Comparison of ENCODE assay signal across 11 mouse cellular contexts in the genomic region with DNA sequence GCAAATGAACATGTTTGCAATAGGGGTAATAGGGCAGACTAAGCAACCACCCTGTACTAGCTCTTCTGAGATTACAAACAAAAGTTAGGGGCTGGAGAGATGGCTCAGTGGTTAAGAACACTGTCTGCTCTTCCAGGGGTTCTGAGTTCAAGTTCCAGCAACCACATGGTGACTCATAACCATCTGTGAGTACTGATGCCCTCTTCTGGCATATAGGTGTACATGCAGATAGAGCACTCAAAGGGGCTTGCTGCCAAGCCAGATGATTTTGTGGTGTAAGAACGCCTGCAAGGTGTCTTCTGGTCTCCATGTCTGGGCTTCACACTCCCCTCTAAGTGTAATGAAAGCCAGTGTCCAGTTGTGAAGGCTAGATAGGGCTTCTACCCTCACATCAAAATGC. TPM values are rescaled to one million over a fixed set of nuclear protein-coding genes. Genes with fewer than 3 reads are reported as not detected.
DNase-seq lines count a peak whose midpoint lies in the region; ATAC-seq and TF ChIP-seq lines count a peak whose summit lies in the region.
"Had no signal": no experiment of that assay in that cellular context is flagged by ENCODE, and none has a peak within 500 bp of the region (broad histone marks: within the 10 kb centered on the region; RNA-seq: fewer than 3 reads in every experiment).

No protein-coding gene starts in this region.

- H3K4me3 ChIP-seq in hindbrain, postnatal 0 days (ENCODE audit: low read length): no peak overlapping the region
- no peak overlapping the region for H3K4me3 ChIP-seq in hindbrain, embryonic 14.5 days (replicated peaks; ENCODE audit: low read length)
- H3K4me3 ChIP-seq in lung, adult 2 months (replicated peaks; ENCODE audit: extremely low read depth, low read depth, low read length): no peak overlapping the region
- H3K4me3 ChIP-seq in MEL (ENCODE audit: control insufficient read depth in 1 of 2, insufficient read depth in 1 of 2, low read depth in 2 of 2, low read length in 2 of 2): no peak overlapping the region
- H3K4me3 ChIP-seq: hindbrain, embryonic 13.5 days had no signal

- no peak overlapping the region for H3K4me2 ChIP-seq in hindbrain, postnatal 0 days (ENCODE audit: low read depth, low read length)
- H3K4me2 ChIP-seq in hindbrain, embryonic 14.5 days (replicated peaks): no peak overlapping the region
- H3K4me2 ChIP-seq: hindbrain, embryonic 13.5 days had no signal

- H3K27me3 ChIP-seq in hindbrain, postnatal 0 days (ENCODE audit: insufficient read depth, low read length): no peaks in the 10 kb centered on the region
- H3K27me3 ChIP-seq in hindbrain, embryonic 14.5 days (ENCODE audit: control insufficient read depth, insufficient read depth, low read length): no peaks in the 10 kb centered on the region
- H3K27me3 ChIP-seq in MEL (ENCODE audit: control insufficient read depth in 1 of 2, insufficient read depth in 2 of 2, low read length in 2 of 2): no peaks in the 10 kb centered on the region
- no peaks in the 10 kb centered on the region for H3K27me3 ChIP-seq in splenic B cell, adult 2 months (ENCODE audit: control insufficient read depth, insufficient read depth, low read length, poor library complexity, severe bottlenecking)

- peak; percentile 62 for TF ChIP-seq CTCF in hindbrain, postnatal 0 days (IDR thresholded peaks at IDR 0.05; ENCODE audit: low read depth)
- no peak for TF ChIP-seq CTCF in lung, adult 2 months (IDR thresholded peaks at IDR 0.05; ENCODE audit: insufficient read depth, low read length)
- TF ChIP-seq CTCF in MEL (IDR thresholded peaks at IDR 0.05 in 2 of 3, conservative IDR thresholded peaks at IDR 0.05 in 1 of 3; ENCODE audit: control insufficient read depth in 1 of 3, insufficient read depth in 1 of 3, low read depth in 2 of 3, low read length in 3 of 3, poor library complexity in 1 of 3, severe bottlenecking in 1 of 3): peak; percentile 39 to 58 (median 44)

- no peaks in the 10 kb centered on the region for H3K4me1 ChIP-seq in hindbrain, postnatal 0 days (ENCODE audit: insufficient read depth, low read length)
- no peaks in the 10 kb centered on the region for H3K4me1 ChIP-seq in hindbrain, embryonic 14.5 days (replicated peaks; ENCODE audit: control insufficient read depth, insufficient read depth, low read length)
- H3K4me1 ChIP-seq in lung, adult 2 months (ENCODE audit: control insufficient read depth, insufficient read depth, low read length): no peaks in the 10 kb centered on the region
- H3K4me1 ChIP-seq in MEL (ENCODE audit: control insufficient read depth in 1 of 2, insufficient read depth in 2 of 2, low read length in 2 of 2): no peaks in the 10 kb centered on the region
- H3K4me1 ChIP-seq: hindbrain, embryonic 13.5 days had no signal

- TF ChIP-seq RAD21 in MEL (IDR thresholded peaks at IDR 0.05; ENCODE audit: low read depth, low read length): peak; percentile 42

- H3K9ac ChIP-seq in hindbrain, postnatal 0 days (replicated peaks; ENCODE audit: low read length): no peak overlapping the region
- H3K9ac ChIP-seq in hindbrain, embryonic 14.5 days: no peak overlapping the region
- no peak overlapping the region for H3K9ac ChIP-seq in MEL (ENCODE audit: control insufficient read depth, low read depth, low read length, poor library complexity, severe bottlenecking)
- H3K9ac ChIP-seq: hindbrain, embryonic 13.5 days had no signal

- no peaks in the 10 kb centered on the region for H3K79me2 ChIP-seq in MEL (ENCODE audit: control insufficient read depth, insufficient read depth, low read length, poor library complexity)

- peaks cover 14% of the 10 kb centered on the region for H3K36me3 ChIP-seq in hindbrain, postnatal 0 days (ENCODE audit: insufficient read depth, low read length)
- peaks cover 18% of the 10 kb centered on the region for H3K36me3 ChIP-seq in hindbrain, embryonic 14.5 days (replicated peaks; ENCODE audit: control insufficient read depth, insufficient read depth)
- no peaks in the 10 kb centered on the region for H3K36me3 ChIP-seq in MEL (ENCODE audit: control insufficient read depth in 1 of 2, insufficient read depth in 2 of 2, low read length in 2 of 2)
- H3K36me3 ChIP-seq in splenic B cell, adult 2 months (ENCODE audit: control insufficient read depth, insufficient read depth, low read length, poor library complexity, severe bottlenecking): no peaks in the 10 kb centered on the region; the same call in 1 of the 2 replicates

- ATAC-seq in hindbrain, postnatal 0 days: no peak
- no peak for ATAC-seq in hindbrain, embryonic 14.5 days (ENCODE audit: low FRiP score)

- no peak for TF ChIP-seq POLR2A in lung, adult 2 months (IDR thresholded peaks at IDR 0.05; ENCODE audit: borderline replicate concordance, extremely low read depth, low read depth, low read length)
- TF ChIP-seq POLR2A in MEL (IDR thresholded peaks at IDR 0.05; ENCODE audit: control insufficient read depth in 1 of 2, insufficient read depth in 1 of 2, low read depth in 1 of 2, low read length in 2 of 2, poor library complexity in 1 of 2): no peak

- peak; percentile 41 for DNase-seq in hindbrain, postnatal 0 days (ENCODE audit: low spot score)
- DNase-seq in hindbrain, embryonic 14.5 days (ENCODE audit: low spot score): no peak
- peak; percentile 14 for DNase-seq in lung, postnatal 36 days
- no peak for DNase-seq in lung, adult 2 months
- DNase-seq in MEL (ENCODE audit: low read depth, low spot score): peak; percentile 58
- peak; percentile 44 for DNase-seq in splenic B cell, adult 2 months (ENCODE audit: low read depth, low spot score)
- no peak for DNase-seq in urinary bladder, postnatal 10 days (ENCODE audit: low spot score)
- DNase-seq: cerebellum, adult 9-11 months; thymus, postnatal 25 days had no signal

- H3K9me3 ChIP-seq in hindbrain, postnatal 0 days (ENCODE audit: low read length): no peaks in the 10 kb centered on the region
- no peaks in the 10 kb centered on the region for H3K9me3 ChIP-seq in hindbrain, embryonic 14.5 days (ENCODE audit: control insufficient read depth, low read length)
- no peaks in the 10 kb centered on the region for H3K9me3 ChIP-seq in MEL (replicated peaks; ENCODE audit: insufficient read depth, low read length)
- H3K9me3 ChIP-seq: hindbrain, embryonic 13.5 days had no signal

- no peak overlapping the region for H3K27ac ChIP-seq in hindbrain, postnatal 0 days
- no peak overlapping the region for H3K27ac ChIP-seq in hindbrain, embryonic 14.5 days
- H3K27ac ChIP-seq in MEL (ENCODE audit: control insufficient read depth, low read depth, low read length): no peak overlapping the region
- H3K27ac ChIP-seq: hindbrain, embryonic 13.5 days; macrophage had no signal

- no peak for TF ChIP-seq EP300 in MEL (IDR thresholded peaks at IDR 0.05; ENCODE audit: low read depth in 1 of 2, low read length in 2 of 2)

- 38% methylated on average over 1 of the region's 1 CpGs for WGBS in hindbrain, postnatal 0 days
- 43% methylated on average over 1 of the region's 1 CpGs for WGBS in hindbrain, embryonic 14.5 days
- 47% methylated on average over 1 of the region's 1 CpGs for WGBS in lung, adult 2 months

TF ChIP-seq in MEL, 35 proteins besides CTCF, POLR2A, EP300 and RAD21 (continues in another document):
- peak; percentile 58 for TF ChIP-seq SMC3 (IDR thresholded peaks at IDR 0.05; ENCODE audit: low read depth, low read length)
- TF ChIP-seq KAT2A (conservative IDR thresholded peaks at IDR 0.05; ENCODE audit: low read depth, low read length): no peak

RNA-seq across cellular contexts. Expression of a gene that starts 11.4 kb away (rescaled TPM):
- total RNA-seq in hindbrain, postnatal 0 days (2014; rRNA removed): 191 and 227 TPM in 2 replicates
- polyA plus RNA-seq in hindbrain, postnatal 0 days (2015; fragmentation: Nextera tagmentation; extraction: Ambion mirVana): 75.6 and 76.6 TPM in 2 replicates
- polyA plus RNA-seq in hindbrain, embryonic 14.5 days (2014; fragmentation: Nextera tagmentation; extraction: Ambion mirVana): 72.7 and 72.9 TPM in 2 replicates
- polyA plus RNA-seq in lung, adult 2 months (2012; rRNA removed): 35.5 and 47.3 TPM in 2 replicates
- total RNA-seq in MEL (2012; rRNA removed): 7.3 TPM in 2 replicates
- polyA plus RNA-seq in MEL (2012; ENCODE audit: insufficient read depth in 1 of 2, insufficient read length in 2 of 2, low read depth in 1 of 2, low replicate concordance in 2 of 2, missing spikeins in 1 of 2): 10 to 100 TPM in 1 of 2 experiments, not detected in 1; 30.3 TPM

RNA-seq across cellular contexts. Expression of a gene that starts 22.9 kb away (rescaled TPM):
- total RNA-seq in hindbrain, postnatal 0 days (2014; rRNA removed): 272 and 291 TPM in 2 replicates
- polyA plus RNA-seq in hindbrain, postnatal 0 days (2015; fragmentation: Nextera tagmentation; extraction: Ambion mirVana): 229 and 230 TPM in 2 replicates
- 210 and 213 TPM in 2 replicates for polyA plus RNA-seq in hindbrain, embryonic 14.5 days (2014; fragmentation: Nextera tagmentation; extraction: Ambion mirVana)
- polyA plus RNA-seq in lung, adult 2 months (2012; rRNA removed): 213 and 232 TPM in 2 replicates
- 86.4 and 94.9 TPM in 2 replicates for total RNA-seq in MEL (2012; rRNA removed)
- 100 to 1,000 TPM in 1 of 2 experiments, not detected in 1; 162 TPM for polyA plus RNA-seq in MEL (2012; ENCODE audit: insufficient read depth in 1 of 2, insufficient read length in 2 of 2, low read depth in 1 of 2, low replicate concordance in 2 of 2, missing spikeins in 1 of 2)

RNA-seq across cellular contexts. Expression of a gene that starts 31.4 kb away (rescaled TPM):
- total RNA-seq in hindbrain, postnatal 0 days (2014; rRNA removed): 549 and 573 TPM in 2 replicates
- 358 and 397 TPM in 2 replicates for polyA plus RNA-seq in hindbrain, postnatal 0 days (2015; fragmentation: Nextera tagmentation; extraction: Ambion mirVana)
- polyA plus RNA-seq in hindbrain, embryonic 14.5 days (2014; fragmentation: Nextera tagmentation; extraction: Ambion mirVana): 485 and 502 TPM in 2 replicates
- 1.2 and 1.3 TPM in 2 replicates for polyA plus RNA-seq in lung, adult 2 months (2012; rRNA removed)
- 0.65 and 1.0 TPM in 2 replicates for total RNA-seq in MEL (2012; rRNA removed)
- polyA plus RNA-seq in MEL (2012; ENCODE audit: insufficient read depth in 1 of 2, insufficient read length in 2 of 2, low read depth in 1 of 2, low replicate concordance in 2 of 2, missing spikeins in 1 of 2): 1 to 10 TPM in 1 of 2 experiments, not detected in 1; 2.7 TPM
- polyA plus RNA-seq: macrophage had no signal

RNA-seq across cellular contexts. Expression of a gene that starts 41.4 kb away (rescaled TPM):
- total RNA-seq in hindbrain, postnatal 0 days (2014; rRNA removed): 59.7 and 69.0 TPM in 2 replicates
- 66.6 and 68.0 TPM in 2 replicates for polyA plus RNA-seq in hindbrain, postnatal 0 days (2015; fragmentation: Nextera tagmentation; extraction: Ambion mirVana)
- polyA plus RNA-seq in hindbrain, embryonic 14.5 days (2014; fragmentation: Nextera tagmentation; extraction: Ambion mirVana): 62.4 and 72.6 TPM in 2 replicates
- 154 and 165 TPM in 2 replicates for polyA plus RNA-seq in lung, adult 2 months (2012; rRNA removed)
- total RNA-seq in MEL (2012; rRNA removed): 57.5 and 64.3 TPM in 2 replicates
- 10 to 100 TPM in 1 of 2 experiments, not detected in 1; 54.0 TPM for polyA plus RNA-seq in MEL (2012; ENCODE audit: insufficient read depth in 1 of 2, insufficient read length in 2 of 2, low read depth in 1 of 2, low replicate concordance in 2 of 2, missing spikeins in 1 of 2)

RNA-seq across cellular contexts. Expression of a gene that starts 44.4 kb away (rescaled TPM):
- total RNA-seq in hindbrain, postnatal 0 days (2014; rRNA removed): 68.9 and 76.6 TPM in 2 replicates
- 61.0 and 71.5 TPM in 2 replicates for polyA plus RNA-seq in hindbrain, postnatal 0 days (2015; fragmentation: Nextera tagmentation; extraction: Ambion mirVana)
- polyA plus RNA-seq in hindbrain, embryonic 14.5 days (2014; fragmentation: Nextera tagmentation; extraction: Ambion mirVana): 20.7 and 23.8 TPM in 2 replicates
- polyA plus RNA-seq in lung, adult 2 months (2012; rRNA removed): 10.7 and 11.8 TPM in 2 replicates
- 0.29 TPM in 1 of 2 replicates, not detected in the other for total RNA-seq in MEL (2012; rRNA removed)
- polyA plus RNA-seq in MEL (2012; ENCODE audit: insufficient read depth in 1 of 2, insufficient read length in 2 of 2, low read depth in 1 of 2, low replicate concordance in 2 of 2, missing spikeins in 1 of 2): under 1 TPM in 1 of 2 experiments, not detected in 1; 0.63 TPM

Comparison
In these comparisons a context has a peak if more than half of its experiments do, and no peak if none do; other contexts are left out.
1. DNase-seq: peak in hindbrain, postnatal 0 days (single experiment), lung, postnatal 36 days (single experiment), MEL (single experiment) and splenic B cell, adult 2 months (single experiment); none in hindbrain, embryonic 14.5 days (single experiment), lung, adult 2 months (single experiment) and urinary bladder, postnatal 10 days (single experiment).
2. RNA of a gene that starts 31.4 kb away (polyA plus RNA-seq): 485 to 502 TPM in hindbrain, embryonic 14.5 days and 358 to 397 TPM in hindbrain, postnatal 0 days; 2.7 TPM in MEL and 1.2 to 1.3 TPM in lung, adult 2 months; every median in the first group is over 10 times any median in the second.